Mouse (Mus musculus) retina, embryonic 14.5 days (tissue): ENCODE data around the gene Zfp316.

Experiments used
- DNase-seq: peaks from one replicate; pipeline ENCODE4 v3.0.0-alpha.2; 2015; ENCODE audit warnings: low spot score

Gene Zfp316

DNA sequence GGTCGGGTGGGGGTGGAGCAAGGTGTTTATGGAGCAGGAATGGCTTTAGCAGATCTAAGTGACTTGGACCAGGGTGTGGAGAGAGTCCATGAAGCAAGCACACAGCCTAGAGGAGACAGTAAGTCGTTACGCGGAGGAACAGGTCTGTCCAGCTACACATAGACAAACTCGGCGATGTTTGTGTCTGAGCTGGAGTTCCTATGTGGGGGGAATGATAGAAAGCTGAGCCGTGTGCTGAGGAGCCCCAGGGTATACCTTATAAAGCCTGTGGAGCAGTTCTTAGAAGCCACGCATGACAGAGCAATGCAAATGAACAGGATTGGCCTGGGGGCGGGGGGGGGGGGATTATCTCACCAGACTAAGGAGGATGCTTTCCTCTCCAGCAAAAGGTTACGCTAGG, 9.4 kb upstream of the Zfp316 start:
- DNase-seq = no peak

GRCm38 (mm10) chr5:143275761-143276160, 5.9 kb upstream of the Zfp316 start:
- no peak for DNase-seq

DNA sequence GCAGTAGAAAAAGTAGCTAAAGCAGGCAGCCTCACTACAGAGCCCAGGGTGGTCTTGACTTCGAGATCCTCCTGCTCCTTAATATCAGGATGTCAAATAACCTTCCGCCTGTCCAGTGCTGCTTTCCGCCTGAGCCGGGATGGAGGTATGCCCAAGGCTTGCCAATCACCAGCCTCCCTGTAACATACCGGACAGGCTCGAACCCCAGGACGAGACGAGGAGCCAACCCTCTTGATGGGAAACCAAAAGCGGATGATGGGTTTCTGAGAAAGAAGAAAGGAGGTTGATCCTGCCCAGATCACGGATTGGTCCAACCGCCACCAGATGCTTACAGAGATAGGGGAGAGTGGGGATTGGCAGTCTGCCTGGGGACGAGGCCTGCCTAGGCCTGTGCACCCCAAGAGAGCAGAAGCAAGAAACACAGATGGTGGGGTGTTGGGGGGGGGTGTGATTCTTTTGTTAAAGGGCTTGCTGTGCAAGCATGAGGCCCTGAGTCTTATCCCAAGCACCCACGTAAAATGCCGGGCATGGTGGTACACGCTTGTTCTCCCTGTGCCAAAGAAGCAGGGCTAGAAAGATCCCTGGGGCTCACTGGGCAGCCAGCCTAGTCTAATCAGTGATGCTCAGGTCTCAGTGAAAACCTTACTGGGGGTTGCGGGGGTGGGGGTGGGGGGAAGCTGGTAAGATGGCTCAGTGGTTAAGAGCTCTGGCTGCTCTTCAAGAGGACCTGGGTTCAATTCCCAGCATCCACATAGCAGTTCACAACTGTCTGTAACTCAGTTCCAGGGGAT, 2.9 kb upstream of the Zfp316 start:
- DNase-seq = no peak

- DNase-seq = no peak
These were observed 2.3 kb upstream of the Zfp316 start for GRCm38 (mm10) chr5:143272108-143272507.

DNA sequence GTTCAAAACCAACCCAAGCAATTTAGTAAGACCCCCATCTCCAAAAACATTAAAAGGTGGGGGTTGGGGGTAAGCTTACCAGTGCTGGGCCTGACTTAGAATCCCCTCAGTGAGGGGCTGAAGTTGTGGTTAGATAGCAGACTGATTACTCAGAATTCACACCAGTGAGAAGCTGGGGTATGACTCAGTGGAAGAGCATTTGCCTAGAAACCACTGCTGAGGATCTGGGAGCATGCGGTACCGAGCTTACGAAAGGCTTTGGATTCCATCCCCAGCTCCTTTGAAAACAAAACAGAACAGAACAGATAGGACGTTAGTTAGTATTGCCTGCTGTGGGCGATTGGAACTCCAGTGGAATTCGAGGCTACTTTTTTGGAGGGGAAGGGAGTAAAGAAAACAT, 1.8 kb upstream of the Zfp316 start:
- DNase-seq = no peak

- DNase-seq = no peak
These were observed 313 bp upstream of the Zfp316 start for GRCm38 (mm10) chr5:143270151-143270519.

GRCm38 (mm10) chr5:143268985-143269362, 848 bp downstream of the Zfp316 start:
- DNase-seq = no peak

GRCm38 (mm10) chr5:143266794-143267193, 3.0 kb downstream of the Zfp316 start:
- no peak for DNase-seq

- no peak for DNase-seq
These were observed 4.4 kb downstream of the Zfp316 start for GRCm38 (mm10) chr5:143265409-143265808.

GRCm38 (mm10) chr5:143264689-143265088, 5.1 kb downstream of the Zfp316 start:
- no peak for DNase-seq

DNA sequence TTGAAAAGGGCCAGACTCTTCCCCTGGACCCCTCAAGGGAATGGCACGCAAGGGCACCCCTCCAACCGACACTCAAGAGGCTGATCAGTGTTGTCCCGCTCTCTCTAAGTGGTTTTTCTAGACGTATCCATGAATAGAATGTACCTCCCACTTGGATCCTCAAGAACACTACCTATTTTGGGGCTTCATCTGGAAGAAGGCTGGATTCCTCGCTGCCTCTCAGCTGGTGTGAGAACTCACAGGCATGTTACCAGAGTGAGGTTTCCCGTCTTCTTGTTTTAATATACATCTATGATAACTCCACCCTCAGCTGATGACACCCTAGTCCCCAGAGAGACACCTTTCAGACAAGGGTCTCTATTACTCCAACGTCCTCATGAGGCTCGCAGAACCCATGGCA, 8.2 kb downstream of the Zfp316 start:
- DNase-seq = no peak

DNA sequence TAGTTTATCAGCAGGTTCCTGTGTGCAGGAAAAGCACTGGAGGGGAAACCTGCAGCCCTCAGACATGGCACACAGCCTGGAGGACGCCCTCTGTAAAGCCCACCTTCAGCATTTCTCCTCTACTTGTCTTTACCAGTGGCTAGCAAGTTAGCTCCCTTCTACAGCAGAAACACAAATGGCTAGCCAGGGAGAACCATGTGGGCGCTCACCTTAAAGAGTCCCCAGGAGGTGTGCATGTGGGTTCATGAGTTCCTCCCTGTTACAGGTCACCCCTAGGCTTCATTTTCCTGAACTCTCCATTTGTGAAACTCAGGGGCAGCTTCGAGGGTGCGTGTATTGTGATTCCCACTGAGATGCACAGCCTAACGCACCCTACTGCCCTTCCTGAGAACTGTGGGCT, 14.0 kb downstream of the Zfp316 start:
- no peak for DNase-seq

- DNase-seq = no peak
These were observed 14.7 kb downstream of the Zfp316 start for GRCm38 (mm10) chr5:143255131-143255519.

GRCm38 (mm10) chr5:143254487-143255130, 15.2 kb downstream of the Zfp316 start:
- peak; percentile 33 for DNase-seq

GRCm38 (mm10) chr5:143253881-143254486, 15.8 kb downstream of the Zfp316 start:
- DNase-seq = peak; percentile 37

GRCm38 (mm10) chr5:143253186-143253880, 16.5 kb downstream of the Zfp316 start:
- DNase-seq = peak; percentile 40

DNA sequence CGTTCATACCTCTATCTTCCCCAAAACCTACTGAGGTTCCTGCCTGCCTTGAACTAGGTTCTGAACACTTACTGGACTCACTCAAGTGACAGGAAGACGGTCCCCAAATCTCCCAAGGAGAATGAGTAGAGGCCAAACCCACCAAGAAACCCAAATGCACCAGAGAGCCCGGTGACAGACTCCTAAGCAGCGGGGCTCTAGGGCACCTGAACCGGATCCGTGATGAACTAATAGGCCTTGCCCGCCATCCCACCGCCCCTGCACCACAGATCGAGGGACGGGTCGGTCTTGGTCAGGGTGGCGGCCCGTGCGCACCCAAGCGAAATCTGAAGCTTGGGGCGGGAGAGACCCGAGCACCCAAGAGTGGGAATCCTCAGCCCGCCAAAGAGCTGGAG, 17.0 kb downstream of the Zfp316 start:
- DNase-seq = no peak

GRCm38 (mm10) chr5:143252039-143252438, 17.8 kb downstream of the Zfp316 start:
- no peak for DNase-seq

DNA sequence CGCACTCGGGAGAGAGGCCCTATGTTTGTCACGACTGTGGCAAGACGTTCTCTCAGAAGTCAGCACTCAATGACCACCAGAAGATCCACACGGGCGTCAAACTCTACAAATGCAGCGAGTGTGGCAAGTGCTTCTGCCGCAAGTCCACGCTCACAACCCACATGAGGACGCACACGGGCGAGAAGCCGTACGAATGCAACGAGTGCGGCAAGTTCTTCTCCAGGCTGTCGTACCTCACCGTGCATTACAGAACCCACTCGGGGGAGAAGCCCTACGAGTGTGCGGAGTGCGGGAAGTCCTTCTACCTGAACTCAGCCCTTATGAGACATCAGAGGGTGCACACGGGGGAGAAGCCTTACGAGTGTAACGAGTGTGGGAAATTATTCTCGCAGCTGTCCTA, 24.9 kb downstream of the Zfp316 start:
- no peak for DNase-seq

DNA sequence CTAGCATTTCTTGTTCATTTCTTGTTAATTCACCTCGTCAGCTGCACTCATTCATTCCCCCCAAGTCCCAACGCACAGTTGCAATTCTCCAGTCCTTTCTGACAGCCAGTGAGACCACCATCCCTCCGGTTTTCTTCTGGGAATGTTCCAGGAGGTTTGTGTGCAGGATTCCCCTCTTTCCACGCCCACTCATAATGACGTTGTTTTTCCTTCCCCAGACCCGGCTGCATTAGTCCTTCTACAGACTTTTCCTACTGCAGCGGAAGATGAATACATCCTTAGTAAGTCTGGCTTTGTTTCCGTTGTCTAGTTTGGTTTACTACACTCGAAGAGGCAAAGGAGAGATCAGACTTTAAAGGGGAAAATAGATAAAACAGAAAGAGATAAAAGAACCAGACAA, 33.8 kb downstream of the Zfp316 start:
- DNase-seq = no peak

GRCm38 (mm10) chr5:143235028-143235693, 34.7 kb downstream of the Zfp316 start, which contains the start of gene Zfp12:
Gene Zfp12, plus strand, starts transcription at chr5:143235163.
- peak; percentile 98 for DNase-seq

DNA sequence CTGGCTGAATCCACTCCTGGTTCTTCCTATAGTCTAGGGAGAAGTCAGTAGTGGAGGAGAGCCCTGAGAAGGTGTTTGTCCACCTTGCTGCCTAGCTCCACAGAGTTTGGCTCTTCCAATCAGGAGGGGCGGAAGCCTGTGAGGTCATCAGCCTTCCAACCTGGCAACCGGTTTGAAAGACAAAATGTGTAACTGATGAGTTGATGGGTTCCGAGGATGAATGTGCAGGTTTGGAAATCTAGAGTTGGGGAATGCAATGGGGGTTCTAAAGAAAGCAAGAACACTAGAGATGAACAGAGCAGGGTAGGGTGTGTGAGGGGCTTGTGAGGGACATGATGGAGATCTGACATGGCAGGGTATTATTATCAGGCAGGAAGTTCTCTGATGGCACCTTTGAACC, 43.0 kb downstream of the Zfp316 start, which contains the start of gene Spdye4a:
Gene Spdye4a (minus strand): TSS at position 101 of the 400 bp plus-strand sequence.
- no peak for DNase-seq
